Mouse (Mus musculus) limb, embryonic 13.5 days (tissue): ENCODE data around the gene Prox2. TPM values are rescaled to one million over a fixed set of nuclear protein-coding genes. Genes with fewer than 3 reads are reported as not detected.

Source experiments
- ATAC-seq: fragments of 200-750 bp; cut with Nextera tagmentation; 2 replicates; pipeline ENCODE4 v1.8.0; 2017; ENCODE audit warnings: low read depth, moderate number of reproducible peaks, moderate TSS enrichment; ENCODE audit not compliant: low FRiP score
- H3K27ac ChIP-seq: fragments of 300-500 bp; sonication (generic); 2 replicates; pipeline ENCODE4 v1.5.1; 2015; ENCODE audit warnings: inconsistent platforms, mild to moderate bottlenecking, moderate library complexity
- H3K27me3 ChIP-seq: fragments of 300-500 bp; sonication (generic); 2 replicates; pipeline ENCODE4 v1.6.1; 2015; ENCODE audit warnings: mild to moderate bottlenecking, inconsistent platforms
- H3K36me3 ChIP-seq: fragments of 300-500 bp; sonication (generic); 2 replicates; pipeline ENCODE4 v1.6.1; 2015; ENCODE audit warnings: inconsistent platforms, mild to moderate bottlenecking, moderate library complexity
- H3K4me1 ChIP-seq: fragments of 300-500 bp; sonication (generic); 2 replicates; pipeline ENCODE4 v1.6.1; 2015; ENCODE audit warnings: inconsistent platforms
- H3K4me2 ChIP-seq: fragments of 300-500 bp; sonication (generic); replicated peaks from 2 replicates; pipeline ENCODE4 v1.6.1; 2015; ENCODE audit warnings: inconsistent platforms, mild to moderate bottlenecking, moderate library complexity
- H3K4me3 ChIP-seq: fragments of 300-500 bp; sonication (generic); 2 replicates; pipeline ENCODE4 v1.5.1; 2015; ENCODE audit warnings: moderate library complexity, mild to moderate bottlenecking, inconsistent platforms
- H3K9ac ChIP-seq: fragments of 300-500 bp; sonication (generic); 2 replicates; pipeline ENCODE4 v1.6.1; 2015; ENCODE audit warnings: mild to moderate bottlenecking, inconsistent platforms
- H3K9me3 ChIP-seq: fragments of 300-500 bp; sonication (generic); 2 replicates; pipeline ENCODE4 v1.6.1; 2016; ENCODE audit warnings: inconsistent platforms
- WGBS: fragments of 180-500 bp; shearing (Covaris S2); methylation state at CpG from one replicate; pipeline ENCODE4 v1.1.7; 2015; 5-methylcytosine and 5-hydroxymethylcytosine counted together
- polyA plus RNA-seq: library from polyadenylated mRNA; unstranded; fragments of >200 nt; fragmentation: Nextera tagmentation; extraction: Ambion mirVana; gene quantifications from 2 replicates; pipeline ENCODE4 v1.2.1, GENCODE M21; 2015

Prox2 gene
- polyA plus RNA-seq, 1 experiment from 2014 or later: 3.6 TPM

- peaks cover 94% of the 10 kb centered on the region for H3K36me3 ChIP-seq
- no peak overlapping the region for H3K27ac ChIP-seq
- WGBS: 94% methylated on average over 5 of the region's 5 CpGs
- no peaks in the 10 kb centered on the region for H3K4me1 ChIP-seq
- H3K4me3 ChIP-seq: no peak overlapping the region
- H3K27me3 ChIP-seq: no peaks in the 10 kb centered on the region
- ATAC-seq: no peak
- no peak overlapping the region for H3K9ac ChIP-seq
- no peaks in the 10 kb centered on the region for H3K9me3 ChIP-seq
- no peak overlapping the region for H3K4me2 ChIP-seq
Measured at GRCm38 (mm10) chr12:85124751-85125150, 14.2 kb upstream of the Prox2 start.

- Histone ChIP-seq H3K9ac (no peak overlapping the region), H3K36me3 (peaks cover 95% of the 10 kb centered on the region), H3K9me3 (no peaks in the 10 kb centered on the region), H3K27ac (no peak overlapping the region), H3K27me3 (no peaks in the 10 kb centered on the region), H3K4me1 (no peaks in the 10 kb centered on the region), H3K4me3 (no peak overlapping the region), H3K4me2 (no peak overlapping the region)
- WGBS: 93% methylated on average over 11 of the region's 11 CpGs
- no peak for ATAC-seq
Measured at GRCm38 (mm10) chr12:85123645-85124044, 13.1 kb upstream of the Prox2 start.

DNA sequence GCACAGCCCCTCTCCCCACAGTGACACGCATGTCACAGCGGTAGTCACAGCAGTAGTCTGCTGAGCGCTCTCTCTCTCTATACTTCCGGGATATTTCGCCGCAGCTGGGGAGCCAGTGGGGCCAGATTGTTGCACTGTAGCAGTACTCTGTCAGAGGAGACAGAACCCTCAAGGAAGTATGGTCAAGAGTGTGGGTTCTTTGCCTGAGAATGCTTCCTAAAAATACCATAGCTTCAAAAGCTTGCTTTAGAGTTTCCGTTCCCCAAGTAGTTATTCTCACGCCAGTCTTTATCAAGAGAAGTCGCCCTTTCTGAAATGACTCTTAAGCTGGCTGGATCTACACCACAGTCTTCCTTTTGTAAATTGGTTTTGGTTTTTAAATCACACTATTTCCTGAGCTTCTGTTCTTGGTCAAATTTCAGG is 12.6 kb upstream of the Prox2 start:
- Histone ChIP-seq H3K9me3 (no peaks in the 10 kb centered on the region), H3K27ac (no peak overlapping the region), H3K36me3 (peaks cover 95% of the 10 kb centered on the region), H3K4me3 (no peak overlapping the region), H3K27me3 (no peaks in the 10 kb centered on the region), H3K9ac (no peak overlapping the region), H3K4me2 (no peak overlapping the region), H3K4me1 (no peaks in the 10 kb centered on the region)
- no peak for ATAC-seq
- 95% methylated on average over 9 of the region's 9 CpGs for WGBS

- H3K27me3 ChIP-seq: no peaks in the 10 kb centered on the region
- H3K36me3 ChIP-seq: peaks cover 88% of the 10 kb centered on the region
- H3K27ac ChIP-seq: no peak overlapping the region
- no peak overlapping the region for H3K4me2 ChIP-seq
- no peaks in the 10 kb centered on the region for H3K9me3 ChIP-seq
- no peak for ATAC-seq
- no peaks in the 10 kb centered on the region for H3K4me1 ChIP-seq
- H3K9ac ChIP-seq: no peak overlapping the region
- WGBS: 85% methylated on average over 9 of the region's 9 CpGs
- no peak overlapping the region for H3K4me3 ChIP-seq
Measured at GRCm38 (mm10) chr12:85121806-85122459, 11.4 kb upstream of the Prox2 start.

GRCm38 (mm10) chr12:85115678-85116077 is 5.1 kb upstream of the Prox2 start:
- H3K27me3 ChIP-seq: no peaks in the 10 kb centered on the region
- H3K9me3 ChIP-seq: no peaks in the 10 kb centered on the region
- no peak overlapping the region for H3K4me2 ChIP-seq
- H3K4me3 ChIP-seq: no peak overlapping the region
- H3K4me1 ChIP-seq: peaks cover 22% of the 10 kb centered on the region
- WGBS: 68% methylated on average over 7 of the region's 7 CpGs
- H3K36me3 ChIP-seq: peaks cover 50% of the 10 kb centered on the region
- no peak overlapping the region for H3K9ac ChIP-seq
- no peak for ATAC-seq
- no peak overlapping the region for H3K27ac ChIP-seq

DNA sequence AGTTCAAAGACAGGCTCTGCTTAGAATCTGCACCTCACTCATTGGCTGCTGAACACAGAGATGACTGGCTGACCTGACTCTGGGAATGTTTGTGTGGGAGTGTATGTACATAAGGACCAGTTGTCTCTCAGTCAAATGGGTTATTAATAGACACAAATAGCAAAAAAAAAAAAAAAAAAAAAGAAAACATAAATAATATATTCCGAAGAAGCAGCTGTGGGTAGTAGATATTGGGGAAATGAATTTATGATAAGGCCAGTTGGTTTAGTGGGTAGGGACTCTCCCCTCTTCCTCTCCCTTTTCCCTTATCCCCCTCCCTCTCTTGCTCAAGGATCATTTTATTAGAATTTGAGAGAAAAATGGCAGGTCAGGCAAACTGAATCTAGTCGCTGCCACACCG is 3.4 kb upstream of the Prox2 start:
- 92% methylated on average over 3 of the region's 3 CpGs for WGBS
- Histone ChIP-seq H3K36me3 (peaks cover 34% of the 10 kb centered on the region), H3K27ac (no peak overlapping the region), H3K4me1 (peaks cover 33% of the 10 kb centered on the region), H3K4me3 (no peak overlapping the region), H3K9ac (no peak overlapping the region), H3K27me3 (no peaks in the 10 kb centered on the region), H3K9me3 (no peaks in the 10 kb centered on the region), H3K4me2 (no peak overlapping the region)
- no peak for ATAC-seq

DNA sequence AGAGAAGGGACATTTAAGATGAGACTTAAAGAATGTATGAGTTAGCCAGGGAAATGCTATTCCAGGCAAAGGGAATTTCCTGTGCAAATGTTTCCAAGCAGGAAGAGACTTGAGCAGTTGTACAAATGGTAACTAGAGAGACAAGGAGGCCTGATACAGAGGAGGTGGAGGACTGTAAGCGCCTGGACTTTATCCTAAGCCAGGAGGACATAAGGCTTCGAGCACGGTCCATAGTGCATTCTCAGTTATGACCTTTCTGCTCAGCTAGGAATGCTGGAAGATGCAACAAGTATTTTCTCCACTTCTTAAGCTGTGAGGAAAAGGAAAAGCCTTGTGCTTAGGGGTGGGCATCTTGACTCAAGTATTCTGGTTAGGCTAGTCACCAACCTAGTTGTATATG is 2.8 kb upstream of the Prox2 start:
- Histone ChIP-seq H3K9me3 (no peaks in the 10 kb centered on the region), H3K27ac (no peak overlapping the region), H3K4me1 (peaks cover 33% of the 10 kb centered on the region), H3K36me3 (peaks cover 28% of the 10 kb centered on the region), H3K4me3 (no peak overlapping the region), H3K4me2 (no peak overlapping the region), H3K27me3 (no peaks in the 10 kb centered on the region), H3K9ac (no peak overlapping the region)
- WGBS: 93% methylated on average over 3 of the region's 3 CpGs
- ATAC-seq: no peak

- Histone ChIP-seq H3K36me3 (peaks cover 22% of the 10 kb centered on the region), H3K9ac (peak overlapping the region; percentile 97; the same call in 1 of the 2 replicates), H3K4me2 (peak overlapping the region; percentile 89), H3K27ac (no peak overlapping the region), H3K4me1 (peaks cover 33% of the 10 kb centered on the region), H3K9me3 (no peaks in the 10 kb centered on the region), H3K4me3 (no peak overlapping the region), H3K27me3 (no peaks in the 10 kb centered on the region)
- ATAC-seq: no peak
- 86% methylated on average over 7 of the region's 7 CpGs for WGBS
Measured at GRCm38 (mm10) chr12:85112550-85113251, 2.1 kb upstream of the Prox2 start.

GRCm38 (mm10) chr12:85110011-85110697 is 405 bp downstream of the Prox2 start:
- Histone ChIP-seq H3K4me1 (peaks cover 41% of the 10 kb centered on the region), H3K27me3 (no peaks in the 10 kb centered on the region), H3K36me3 (peaks cover 9% of the 10 kb centered on the region), H3K27ac (peak overlapping the region; percentile 85), H3K9me3 (no peaks in the 10 kb centered on the region), H3K4me3 (peak overlapping the region; percentile 98), H3K4me2 (peak overlapping the region; percentile 89), H3K9ac (peak overlapping the region; percentile 97)
- 15% methylated on average over 18 of the region's 18 CpGs for WGBS
- peak; percentile 54; the same call in 1 of the 2 replicates for ATAC-seq

- no peak overlapping the region for H3K9ac ChIP-seq
- H3K27me3 ChIP-seq: no peaks in the 10 kb centered on the region
- peaks cover 4% of the 10 kb centered on the region for H3K36me3 ChIP-seq
- peak overlapping the region; percentile 89 for H3K4me2 ChIP-seq
- 52% methylated on average over 4 of the region's 4 CpGs for WGBS
- no peaks in the 10 kb centered on the region for H3K9me3 ChIP-seq
- peaks cover 41% of the 10 kb centered on the region for H3K4me1 ChIP-seq
- peak overlapping the region; percentile 98; the same call in 1 of the 2 replicates for H3K4me3 ChIP-seq
- no peak overlapping the region for H3K27ac ChIP-seq
- no peak for ATAC-seq
Measured at GRCm38 (mm10) chr12:85109426-85109825, 1.1 kb downstream of the Prox2 start.

DNA sequence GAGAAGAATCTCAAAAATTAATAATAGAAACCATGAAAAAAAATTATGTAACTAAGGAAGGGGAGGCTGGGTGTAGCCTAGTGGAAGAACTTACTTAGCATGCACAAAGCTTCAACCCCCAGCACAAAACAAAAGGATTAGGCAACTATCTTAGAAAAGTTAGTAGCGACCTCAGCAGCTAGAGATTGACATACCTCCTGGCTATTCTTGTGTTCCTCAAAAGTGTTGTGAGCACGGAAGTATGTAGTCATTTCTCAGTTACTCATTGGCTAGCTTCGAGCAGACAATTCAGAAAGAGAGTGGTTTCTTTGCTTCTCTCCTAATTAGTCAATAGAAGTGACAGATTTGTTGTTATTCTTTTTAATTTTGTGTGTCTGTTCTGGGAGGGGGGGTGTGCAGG is 1.9 kb downstream of the Prox2 start:
- no peak overlapping the region for H3K4me3 ChIP-seq
- H3K36me3 ChIP-seq: peaks cover 4% of the 10 kb centered on the region
- H3K27me3 ChIP-seq: no peaks in the 10 kb centered on the region
- ATAC-seq: no peak
- H3K4me2 ChIP-seq: no peak overlapping the region
- H3K9ac ChIP-seq: no peak overlapping the region
- H3K27ac ChIP-seq: no peak overlapping the region
- no peaks in the 10 kb centered on the region for H3K9me3 ChIP-seq
- WGBS: 68% methylated on average over 3 of the region's 3 CpGs
- H3K4me1 ChIP-seq: peaks cover 41% of the 10 kb centered on the region

DNA sequence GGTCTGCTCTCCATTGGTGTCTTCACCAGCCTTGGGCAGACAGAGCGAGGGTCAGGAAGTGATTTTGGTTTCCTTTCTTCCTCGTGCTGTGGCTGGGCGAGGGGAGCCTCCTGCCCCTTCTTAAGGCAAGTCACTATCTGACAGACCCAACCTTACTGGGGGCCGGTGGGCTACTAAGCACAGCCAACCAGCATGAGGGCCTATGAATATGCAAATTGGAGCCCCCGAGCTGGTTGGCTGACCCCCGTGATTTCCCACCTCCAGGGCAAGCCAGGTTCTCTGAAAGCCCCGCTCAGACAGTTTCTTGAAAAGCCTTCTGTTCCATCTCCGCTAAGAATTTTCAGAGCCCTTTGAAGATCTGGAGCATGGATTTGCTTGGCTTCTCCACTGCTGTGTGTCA is 4.3 kb downstream of the Prox2 start:
- Histone ChIP-seq H3K4me1 (peaks cover 20% of the 10 kb centered on the region), H3K9ac (peak overlapping the region; percentile 50; the same call in 1 of the 2 replicates), H3K36me3 (no peaks in the 10 kb centered on the region), H3K9me3 (no peaks in the 10 kb centered on the region), H3K27me3 (no peaks in the 10 kb centered on the region), H3K27ac (no peak overlapping the region), H3K4me2 (peak overlapping the region; percentile 52), H3K4me3 (peak overlapping the region; percentile 20)
- WGBS: 1% methylated on average over 8 of the region's 8 CpGs
- no peak for ATAC-seq
